Mouse (Mus musculus) intestine, postnatal 0 days (tissue): Measurements from ENCODE around the gene Mapk12. TPM values are rescaled to one million over a fixed set of nuclear protein-coding genes. Genes with fewer than 3 reads are reported as not detected.

Source experiments
- ATAC-seq: fragments of 200-750 bp; cut with Nextera tagmentation; 2 replicates; pipeline ENCODE4 v1.8.0; 2017; ENCODE audit warnings: mild to moderate bottlenecking, moderate TSS enrichment, moderate library complexity
- H3K27ac ChIP-seq: fragments of 300-500 bp; sonication (generic); 2 replicates; pipeline ENCODE4 v1.5.1; 2014; ENCODE audit warnings: mild to moderate bottlenecking, low read depth, low read length, moderate library complexity
- H3K27me3 ChIP-seq: fragments of 300-500 bp; sonication (generic); replicated peaks from 2 replicates; pipeline ENCODE4 v1.6.1; 2014; ENCODE audit warnings: low read length, mixed read lengths; ENCODE audit not compliant: control insufficient read depth, insufficient read depth
- H3K36me3 ChIP-seq: fragments of 300-500 bp; sonication (generic); 2 replicates; pipeline ENCODE4 v1.6.1; 2014; ENCODE audit warnings: mild to moderate bottlenecking, moderate library complexity; ENCODE audit not compliant: control insufficient read depth, insufficient read depth
- H3K4me1 ChIP-seq: fragments of 300-500 bp; sonication (generic); replicated peaks from 2 replicates; pipeline ENCODE4 v1.6.1; 2014; ENCODE audit warnings: antibody characterized with exemption, low read length, mixed read lengths; ENCODE audit not compliant: control insufficient read depth, insufficient read depth
- H3K4me2 ChIP-seq: fragments of 300-500 bp; sonication (generic); replicated peaks from 2 replicates; pipeline ENCODE4 v1.6.1; 2014; ENCODE audit warnings: low read depth, mild to moderate bottlenecking, moderate library complexity
- H3K4me3 ChIP-seq: fragments of 300-500 bp; sonication (generic); 2 replicates; pipeline ENCODE4 v1.5.1; 2014; ENCODE audit warnings: low read depth, low read length
- H3K9ac ChIP-seq: fragments of 300-500 bp; sonication (generic); 2 replicates; pipeline ENCODE4 v1.6.1; 2014; ENCODE audit warnings: mild to moderate bottlenecking, low read depth, low read length
- H3K9me3 ChIP-seq: fragments of 300-500 bp; sonication (generic); 2 replicates; pipeline ENCODE4 v1.6.1; 2016; ENCODE audit warnings: mixed run types; ENCODE audit not compliant: control insufficient read depth
- CTCF ChIP-seq: sonication (generic); IDR thresholded peaks from 2 replicates; pipeline ENCODE4 v1.5.1; 2016; ENCODE audit warnings: low read depth, mild to moderate bottlenecking, control low read depth, antibody characterized with exemption, moderate library complexity
- WGBS: fragments of 180-500 bp; shearing (Covaris S2); extraction: QIAGEN DNeasy Blood & Tissue Kit; methylation state at CpG from one replicate; pipeline ENCODE4 v1.1.7; 2014; 5-methylcytosine and 5-hydroxymethylcytosine counted together
- polyA plus RNA-seq: library from polyadenylated mRNA; unstranded; fragments of >200 nt; fragmentation: Nextera tagmentation; extraction: Ambion mirVana; gene quantifications from 2 replicates; pipeline ENCODE4 v1.2.1, GENCODE M21; 2015

The Mapk12 gene
- polyA plus RNA-seq, 1 experiment from 2014 or later: 2.7 TPM

DNA sequence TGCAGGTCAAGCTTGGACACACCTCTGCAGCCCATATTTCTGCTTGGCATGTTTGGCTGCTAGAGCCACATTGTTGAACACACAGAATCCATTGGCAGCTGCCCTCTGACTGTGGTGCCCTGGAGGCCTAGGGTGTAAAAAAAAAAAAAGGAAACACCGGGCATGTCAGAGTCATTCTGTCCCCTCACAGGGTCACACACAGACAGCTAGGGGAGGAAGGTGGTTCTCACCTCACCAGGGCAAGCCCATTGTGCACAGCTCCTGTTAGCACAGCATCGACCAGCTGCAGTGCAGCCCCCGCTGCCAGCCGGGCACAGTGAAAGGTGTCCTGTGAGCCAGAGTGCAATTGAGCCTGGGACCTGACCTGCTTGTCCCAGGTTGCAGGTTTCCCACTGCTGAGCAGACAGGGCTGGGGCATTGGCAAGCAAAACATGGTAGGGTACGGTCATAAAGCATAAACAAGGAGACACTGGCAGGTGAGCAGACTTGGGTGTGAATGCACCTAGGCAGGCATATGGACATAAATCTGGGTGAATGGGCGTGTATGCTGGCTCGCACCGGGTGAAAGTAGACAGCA, 13.1 kb downstream of the Mapk12 start:
- H3K4me1 ChIP-seq: peaks cover 4% of the 10 kb centered on the region; the same call in 1 of the 2 replicates
- no peak overlapping the region for H3K27ac ChIP-seq
- H3K9ac ChIP-seq: 0 out of 2 replicates have a peak overlapping the region, but pooled peaks have one; percentile 65
- H3K4me3 ChIP-seq: peak overlapping the region; percentile 71; the same call in 1 of the 2 replicates
- peaks cover 4% of the 10 kb centered on the region; the same call in 1 of the 2 replicates for H3K36me3 ChIP-seq
- ATAC-seq: no peak
- 58% methylated on average over 8 of the region's 8 CpGs for WGBS
- no peaks in the 10 kb centered on the region for H3K9me3 ChIP-seq
- no peak for TF ChIP-seq CTCF
- no peaks in the 10 kb centered on the region for H3K27me3 ChIP-seq
- H3K4me2 ChIP-seq: peak overlapping the region; percentile 81

DNA sequence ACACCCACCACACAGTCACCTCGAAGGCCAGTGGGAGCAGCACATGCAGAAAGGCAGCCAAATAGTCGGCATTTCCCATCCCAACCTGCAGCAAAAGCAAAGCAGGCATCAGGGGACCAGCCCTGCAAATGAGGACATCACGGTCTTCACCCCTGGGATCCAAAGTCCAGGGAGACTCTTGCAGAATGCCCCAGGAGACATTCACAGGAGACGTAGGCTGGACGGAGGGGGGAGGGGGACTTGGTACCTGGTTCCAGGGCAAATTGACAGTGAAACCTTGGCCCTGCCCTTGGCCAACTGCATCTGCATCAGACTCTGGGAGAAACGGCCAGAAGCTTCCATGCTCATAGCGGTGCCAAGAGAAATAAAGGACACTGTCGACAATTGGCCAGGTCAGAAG, 13.9 kb downstream of the Mapk12 start:
- no peak overlapping the region for H3K27ac ChIP-seq
- WGBS: 82% methylated on average over 8 of the region's 8 CpGs

DNA sequence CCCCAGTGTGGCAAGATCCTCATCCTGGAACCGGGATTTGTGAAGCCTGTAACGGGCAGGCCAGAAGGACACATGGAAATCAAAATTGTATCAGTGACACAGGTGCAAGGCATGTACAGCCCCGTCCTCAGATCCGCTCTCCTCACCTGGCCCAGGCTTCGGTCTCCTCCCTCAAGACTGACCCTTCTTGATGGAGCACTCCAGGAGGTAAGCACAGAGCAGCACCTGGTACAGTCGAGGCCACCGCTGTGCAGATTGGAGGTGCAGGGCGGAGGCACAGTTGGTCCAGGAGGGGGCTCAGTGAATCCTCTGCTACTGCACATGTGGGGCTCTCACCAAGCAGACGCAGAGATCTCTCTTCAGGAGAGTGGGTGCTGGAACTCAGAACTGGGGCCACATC, 15.2 kb downstream of the Mapk12 start:
- Histone ChIP-seq H3K9ac (no peak overlapping the region), H3K27me3 (no peaks in the 10 kb centered on the region), H3K9me3 (no peaks in the 10 kb centered on the region), H3K36me3 (peaks cover 4% of the 10 kb centered on the region; the same call in 1 of the 2 replicates), H3K4me3 (no peak overlapping the region), H3K4me1 (peaks cover 9% of the 10 kb centered on the region), H3K4me2 (no peak overlapping the region), H3K27ac (no peak overlapping the region)
- TF ChIP-seq CTCF: no peak
- 93% methylated on average over 9 of the region's 9 CpGs for WGBS
- no peak for ATAC-seq

More for the DNA sequence above, 13.9 kb downstream of the Mapk12 start:
- no peak overlapping the region for H3K4me2 ChIP-seq
- ATAC-seq: no peak
- no peaks in the 10 kb centered on the region for H3K27me3 ChIP-seq
- no peak overlapping the region for H3K9ac ChIP-seq
- TF ChIP-seq CTCF: no peak
- no peak overlapping the region for H3K4me3 ChIP-seq
- no peaks in the 10 kb centered on the region for H3K9me3 ChIP-seq
- peaks cover 9% of the 10 kb centered on the region for H3K4me1 ChIP-seq
- H3K36me3 ChIP-seq: peaks cover 4% of the 10 kb centered on the region; the same call in 1 of the 2 replicates

DNA sequence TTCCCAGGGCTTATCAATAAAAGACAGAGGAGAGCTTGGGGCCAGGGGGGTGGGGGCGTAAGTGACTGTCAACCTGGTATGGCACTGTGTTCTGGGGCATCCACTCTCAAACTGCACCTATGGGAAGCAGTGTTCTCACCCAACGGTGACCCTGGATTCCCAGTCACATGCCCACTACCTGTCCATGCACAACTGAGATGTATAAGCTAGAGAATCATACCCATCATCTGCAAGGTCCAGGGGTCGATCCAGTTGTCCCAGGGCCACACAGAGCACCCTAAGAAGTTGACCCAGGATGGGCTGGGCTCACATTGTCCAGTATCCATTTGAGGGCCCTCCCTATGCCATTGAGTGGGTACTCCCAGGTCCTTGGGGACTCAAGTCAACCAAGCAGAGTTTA, 16.2 kb downstream of the Mapk12 start:
- no peak overlapping the region for H3K4me2 ChIP-seq
- H3K9ac ChIP-seq: no peak overlapping the region
- TF ChIP-seq CTCF: no peak
- peaks cover 9% of the 10 kb centered on the region for H3K4me1 ChIP-seq
- H3K4me3 ChIP-seq: no peak overlapping the region
- peaks cover 4% of the 10 kb centered on the region; the same call in 1 of the 2 replicates for H3K36me3 ChIP-seq
- H3K27me3 ChIP-seq: no peaks in the 10 kb centered on the region
- WGBS: 90% methylated on average over 3 of the region's 3 CpGs
- H3K9me3 ChIP-seq: no peaks in the 10 kb centered on the region
- H3K27ac ChIP-seq: no peak overlapping the region
- ATAC-seq: no peak

DNA sequence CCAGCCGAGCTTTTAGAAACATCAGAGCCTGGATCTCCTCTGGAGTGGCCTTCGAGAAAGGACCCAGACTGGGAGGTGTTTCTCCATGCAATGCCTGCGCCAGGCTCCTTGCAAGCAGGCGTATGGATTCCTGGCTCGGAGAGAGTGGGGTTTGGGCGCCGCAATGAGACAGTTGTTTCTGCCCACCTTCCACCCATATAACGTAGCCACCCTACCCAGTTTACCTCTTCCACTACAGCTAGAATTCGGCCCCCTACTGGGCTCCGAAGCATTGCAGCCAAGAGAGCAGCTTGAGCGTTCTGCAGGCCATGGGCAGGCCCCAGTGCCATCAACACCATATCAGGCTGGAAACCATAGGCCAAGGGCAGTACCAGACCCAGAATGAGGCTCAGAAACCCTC, 16.9 kb downstream of the Mapk12 start:
- H3K4me2 ChIP-seq: peak overlapping the region; percentile 84
- H3K4me3 ChIP-seq: peak overlapping the region; percentile 68
- H3K4me1 ChIP-seq: peaks cover 5% of the 10 kb centered on the region; the same call in 1 of the 2 replicates
- no peaks in the 10 kb centered on the region for H3K9me3 ChIP-seq
- peak overlapping the region; percentile 30 for H3K27ac ChIP-seq
- peaks cover 10% of the 10 kb centered on the region; the same call in 1 of the 2 replicates for H3K36me3 ChIP-seq
- no peaks in the 10 kb centered on the region for H3K27me3 ChIP-seq
- peak overlapping the region; percentile 23; the same call in 1 of the 2 replicates for H3K9ac ChIP-seq
- WGBS: 24% methylated on average over 11 of the region's 11 CpGs
- TF ChIP-seq CTCF: peak; percentile 58
- no peak for ATAC-seq

DNA sequence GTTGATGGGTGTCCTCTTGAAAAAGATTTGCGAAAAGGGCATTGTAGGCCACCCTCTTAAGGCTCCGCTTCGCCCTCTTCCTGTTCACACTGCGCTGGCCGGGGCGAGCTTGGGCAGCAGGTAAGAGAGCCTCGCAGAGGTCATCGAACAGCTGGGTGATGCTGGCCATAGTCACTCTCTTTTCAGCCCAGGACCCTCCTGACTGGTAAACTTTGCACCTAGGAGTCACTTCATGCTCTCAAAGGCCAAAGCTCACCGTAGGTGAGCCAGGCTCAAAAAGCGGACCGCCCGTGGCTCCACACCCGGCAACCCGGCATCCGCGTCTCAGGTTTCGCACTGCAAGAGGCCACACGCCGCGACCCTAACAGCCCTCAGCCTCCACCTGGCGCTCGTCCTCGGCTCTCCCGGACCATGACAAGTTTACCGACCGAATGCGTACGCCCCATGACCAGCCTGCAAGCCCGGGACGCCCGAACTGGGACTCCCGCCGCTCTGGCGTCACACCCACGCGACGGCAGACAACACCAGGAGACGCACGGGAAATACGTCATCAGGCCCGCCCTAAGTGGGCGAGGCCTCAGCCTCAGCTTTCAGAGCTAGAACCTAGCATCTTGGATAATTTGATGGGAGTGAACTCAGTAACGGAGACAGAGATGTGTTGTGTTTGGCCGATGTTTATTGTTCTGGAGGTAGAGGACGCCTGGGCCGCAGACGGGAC, 17.7 kb downstream of the Mapk12 start, which contains the start of gene Tubgcp6:
Gene Tubgcp6 (minus strand): TSS at position 464 of the 718 bp plus-strand sequence.
- Histone ChIP-seq H3K4me1 (peaks cover 5% of the 10 kb centered on the region; the same call in 1 of the 2 replicates), H3K9ac (peak within 1 kb of the TSS; percentile 64), H3K4me2 (peak within 1 kb of the TSS; percentile 84), H3K27me3 (no peaks in the 10 kb centered on the region), H3K9me3 (no peaks in the 10 kb centered on the region), H3K4me3 (peak within 1 kb of the TSS; percentile 68), H3K36me3 (peaks cover 12% of the 10 kb centered on the region; the same call in 1 of the 2 replicates), H3K27ac (peak within 1 kb of the TSS; percentile 31)
- TF ChIP-seq CTCF: 0 out of 2 replicates have a peak, but pooled peaks have one; percentile 17
- ATAC-seq: peak; percentile 89
- WGBS: under 1% methylated on average over 47 of the region's 47 CpGs
